Mouse (Mus musculus) G1E (cell line): ENCODE data around the gene Tgm7.

Experiments used
- CTCF ChIP-seq: IDR thresholded peaks from 2 replicates; pipeline ENCODE4 v1.5.1; 2012; ENCODE audit warnings: low read depth, low read length, inconsistent platforms, mixed read lengths
- GATA1 ChIP-seq: IDR thresholded peaks from 2 replicates; pipeline ENCODE4 v1.6.1; 2012; ENCODE audit warnings: borderline replicate concordance, low read length, inconsistent platforms, mixed read lengths
- GATA2 ChIP-seq: IDR thresholded peaks from 2 replicates; pipeline ENCODE4 v1.6.1; 2012; ENCODE audit warnings: low read depth, low read length, inconsistent platforms, borderline replicate concordance
- TAL1 ChIP-seq: conservative IDR thresholded peaks from 2 replicates; pipeline ENCODE4 v1.6.1; 2012; ENCODE audit warnings: low read depth, low read length, inconsistent platforms, mixed read lengths

GRCm38 (mm10) chr2:121057997-121058396 is 51.6 kb downstream of the Tgm7 start:
- no peak for TF ChIP-seq CTCF
- no peak for TF ChIP-seq GATA1
- TF ChIP-seq GATA2, result no peak
- TF ChIP-seq TAL1, result peak; percentile 62
